Mouse (Mus musculus) regulatory T cell (primary cell): ENCODE data around the gene Ifnar1.
"Not testable (repeated sequence)": the region's sequence is repeated elsewhere in the genome, so short reads cannot be mapped to it uniquely, and the experiment has no call there.

ENCODE experiments used
- in situ Hi-C: fragments of 300-600 bp; cut with MboI, MseI; formaldehyde crosslinking; loops from one replicate; pipeline ENCODE4 v1.15.1; 2025; ENCODE audit warnings: high pct_unique_total_duplicates

Ifnar1 gene

GRCm38 (mm10) chr16:91498041-91498440, 13.0 kb downstream of the Ifnar1 start:
- in situ Hi-C loops = loop anchor here (25.0 kb wide), 1 partner anchor 136 kb away; the partner anchor contains the start of gene Ifnar2

- in situ Hi-C loops = no loop called here
Measured at GRCm38 (mm10) chr16:91504701-91505100, 19.7 kb downstream of the Ifnar1 start.

GRCm38 (mm10) chr16:91505116-91505601, 20.1 kb downstream of the Ifnar1 start:
- in situ Hi-C loops = no loop called here

GRCm38 (mm10) chr16:91506396-91506795, 21.4 kb downstream of the Ifnar1 start:
- in situ Hi-C loops = no loop called here

GRCm38 (mm10) chr16:91512161-91512787, 27.2 kb downstream of the Ifnar1 start:
- in situ Hi-C loops = loop anchor here (5.0 kb wide), 2 partner anchors 45 to 70 kb away; no protein-coding TSS in a partner anchor

GRCm38 (mm10) chr16:91513099-91513498, 28.1 kb downstream of the Ifnar1 start:
- in situ Hi-C loops = loop anchor here (5.0 kb wide), 2 partner anchors 44 to 69 kb away; no protein-coding TSS in a partner anchor

- in situ Hi-C loops = no loop called here
Measured at GRCm38 (mm10) chr16:91517020-91517419, 32.0 kb downstream of the Ifnar1 start.

- in situ Hi-C loops = no loop called here
Measured at GRCm38 (mm10) chr16:91522040-91522439, 37.0 kb downstream of the Ifnar1 start.

GRCm38 (mm10) chr16:91522479-91523309, 37.7 kb downstream of the Ifnar1 start:
- in situ Hi-C loops = no loop called here

- in situ Hi-C loops = no loop called here
Measured at GRCm38 (mm10) chr16:91524206-91524605, 39.2 kb downstream of the Ifnar1 start.

GRCm38 (mm10) chr16:91526274-91526673, 41.2 kb downstream of the Ifnar1 start:
- in situ Hi-C loops = no loop called here

GRCm38 (mm10) chr16:91527051-91527450, 42.0 kb downstream of the Ifnar1 start:
- in situ Hi-C loops = no loop called here

GRCm38 (mm10) chr16:91527500-91527899, 42.5 kb downstream of the Ifnar1 start:
- in situ Hi-C loops = no loop called here

- in situ Hi-C loops = no loop called here
Measured at GRCm38 (mm10) chr16:91528578-91528977, 43.5 kb downstream of the Ifnar1 start.

GRCm38 (mm10) chr16:91530830-91531229, 45.8 kb downstream of the Ifnar1 start:
- in situ Hi-C loops = not testable (repeated sequence)

GRCm38 (mm10) chr16:91531856-91532255, 46.8 kb downstream of the Ifnar1 start:
- in situ Hi-C loops = no loop called here

- in situ Hi-C loops = no loop called here
Measured at GRCm38 (mm10) chr16:91532429-91532828, 47.4 kb downstream of the Ifnar1 start.

- in situ Hi-C loops = no loop called here
Measured at GRCm38 (mm10) chr16:91533097-91534001, 48.3 kb downstream of the Ifnar1 start.

- in situ Hi-C loops = no loop called here
Measured at GRCm38 (mm10) chr16:91534477-91534876, 49.4 kb downstream of the Ifnar1 start.

- in situ Hi-C loops = no loop called here
Measured at GRCm38 (mm10) chr16:91534888-91535287, 49.9 kb downstream of the Ifnar1 start.

- in situ Hi-C loops = no loop called here
Measured at GRCm38 (mm10) chr16:91536372-91536771, 51.3 kb downstream of the Ifnar1 start.

- in situ Hi-C loops = no loop called here
Measured at GRCm38 (mm10) chr16:91537065-91537464, 52.0 kb downstream of the Ifnar1 start.
